Mouse (Mus musculus) ES-E14 (cell line): Measurements from ENCODE around the gene Abhd12.

Experiments used
- CHD2 ChIP-seq: IDR thresholded peaks from 2 replicates; pipeline ENCODE4 v1.6.1; 2014; ENCODE audit warnings: mild to moderate bottlenecking, low read depth, low read length, inconsistent platforms
- MAFK ChIP-seq: IDR thresholded peaks from 2 replicates; pipeline ENCODE4 v1.6.1; 2014; ENCODE audit warnings: mild to moderate bottlenecking, low read depth, low read length, inconsistent platforms; ENCODE audit not compliant: insufficient read depth
- ZC3H11A ChIP-seq: IDR thresholded peaks from 2 replicates; pipeline ENCODE4 v1.6.1; 2012; ENCODE audit warnings: low read depth, mild to moderate bottlenecking, inconsistent platforms, low read length, borderline replicate concordance
- ZNF384 ChIP-seq: IDR thresholded peaks from 2 replicates; pipeline ENCODE4 v1.6.1; 2012; ENCODE audit warnings: low read depth, low read length, inconsistent platforms

GRCm38 (mm10) chr2:150798084-150798483, 106.5 kb downstream of the Abhd12 start:
- TF ChIP-seq CHD2, result no peak
- no peak for TF ChIP-seq ZNF384
- TF ChIP-seq ZC3H11A, result no peak
- no peak for TF ChIP-seq MAFK
